Mouse (Mus musculus) brain, embryonic 14.5 days (tissue): Measurements from ENCODE around the gene Smyd4.

Source experiments
- CTCF ChIP-seq: fragments of 200-500 bp; IDR thresholded peaks from 2 replicates; pipeline ENCODE4 v1.5.1; 2012; ENCODE audit warnings: inconsistent platforms, mild to moderate bottlenecking, moderate library complexity, borderline replicate concordance; ENCODE audit not compliant: insufficient read depth, insufficient read length; ENCODE audit errors: extremely low read depth
- POLR2A ChIP-seq: fragments of 200-500 bp; IDR thresholded peaks from 2 replicates; pipeline ENCODE4 v1.6.1; 2012; ENCODE audit warnings: mild to moderate bottlenecking, inconsistent platforms, borderline replicate concordance; ENCODE audit not compliant: poor library complexity, insufficient read depth, insufficient read length, severe bottlenecking; ENCODE audit errors: extremely low read depth

- TF ChIP-seq CTCF (no peak), POLR2A (no peak)
Observed at GRCm38 (mm10) chr11:75415994-75416393, 67.8 kb downstream of the Smyd4 start.
